Mouse (Mus musculus) frontal cortex, adult 2 months (tissue): ENCODE measurements around the gene Eif4e2. TPM values are rescaled to one million over a fixed set of nuclear protein-coding genes. Genes with fewer than 3 reads are reported as not detected.

Experiments used
- DNase-seq, 2 experiments: peaks; one replicate each; pipeline ENCODE4 v3.0.0; 2022; ENCODE audit warnings: low spot score in 1 of 2; ENCODE audit errors: extremely low spot score in 1 of 2
- polyA plus RNA-seq: library from polyadenylated mRNA; depleted of rRNA; stranded (reverse); fragments of >200 nt; gene quantifications from 2 replicates; pipeline ENCODE4 v1.2.3, GENCODE M21; 2012

Gene Eif4e2
- polyA plus RNA-seq, 1 experiment: 59.9 TPM

DNA sequence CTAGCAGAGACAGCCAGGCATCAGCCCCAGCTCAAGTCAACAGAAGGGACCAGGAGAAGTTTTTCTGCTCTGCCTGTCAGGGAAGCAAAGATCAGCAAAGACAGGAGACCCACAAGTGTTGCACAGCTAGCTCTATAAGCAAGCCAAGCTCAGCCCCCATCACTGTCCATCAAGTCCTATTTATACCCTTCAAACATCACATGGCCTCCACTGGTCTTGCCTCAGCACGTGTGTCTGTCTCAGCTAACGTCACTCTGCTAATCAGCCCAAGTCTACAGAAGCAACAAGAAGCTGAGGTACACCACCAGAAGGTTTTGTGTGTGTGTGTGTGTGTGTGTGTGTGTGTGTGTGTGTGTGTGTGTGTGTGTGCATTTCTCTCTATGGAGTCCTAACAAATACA, 12.9 kb upstream of the Eif4e2 start:
- DNase-seq: no peak

DNA sequence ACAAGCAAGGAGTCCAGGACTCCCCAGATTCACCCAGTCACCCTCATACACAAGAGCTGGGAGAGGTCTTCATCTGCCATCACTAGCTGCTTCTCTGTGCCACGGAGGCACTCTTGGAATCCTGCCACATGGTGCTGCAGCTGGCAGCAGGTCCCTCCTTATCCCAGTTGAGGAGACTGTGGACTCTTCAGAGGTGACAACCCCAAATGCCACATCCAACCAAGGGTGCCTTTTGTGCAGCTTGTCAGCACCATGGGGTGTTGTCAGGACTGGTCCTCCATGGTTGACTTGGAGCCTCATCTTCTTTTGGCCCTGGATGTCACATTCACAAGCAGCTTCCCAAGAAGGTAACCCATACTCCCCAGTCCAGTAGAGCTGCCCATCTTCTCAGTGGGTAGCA, 11.9 kb upstream of the Eif4e2 start:
- no peak for DNase-seq

DNA sequence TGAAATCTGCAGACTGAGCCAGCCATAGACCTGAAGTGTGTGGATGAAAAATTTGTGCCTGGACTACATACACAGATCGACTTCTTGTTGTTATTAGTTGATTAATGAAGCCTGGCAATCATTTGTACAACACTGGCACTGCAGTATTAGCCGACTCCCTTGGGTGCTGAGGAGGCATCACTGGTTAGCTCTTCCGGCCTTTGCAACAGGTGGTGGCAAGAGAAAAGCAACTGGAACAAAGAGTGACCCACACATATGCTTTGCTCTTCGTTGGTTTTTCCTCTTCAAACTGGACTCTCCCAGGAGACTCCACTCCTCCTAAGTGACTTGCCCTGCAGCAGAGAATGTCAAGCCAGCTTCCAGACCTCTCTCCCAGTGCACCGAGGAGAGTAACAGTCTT, 9.9 kb upstream of the Eif4e2 start:
- DNase-seq: no peak

DNA sequence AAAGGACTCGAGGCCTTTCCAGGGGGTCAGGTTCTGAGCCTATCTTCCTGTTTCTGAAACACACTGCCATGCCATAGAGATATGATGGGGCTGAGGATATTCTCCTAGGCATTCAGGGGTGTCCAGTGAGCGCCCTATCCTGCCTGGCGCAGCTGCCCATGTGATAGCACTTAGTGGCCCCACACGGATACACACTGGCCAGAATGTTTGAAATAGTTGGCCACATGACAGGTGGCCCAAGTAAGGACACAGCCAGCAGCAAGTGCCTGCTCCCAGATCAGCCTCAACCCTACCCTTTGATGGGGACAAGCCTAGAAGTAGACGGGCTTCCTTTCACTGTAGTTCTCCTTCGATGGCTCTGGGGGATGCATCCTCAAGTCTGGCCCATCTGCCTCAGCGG, 9.2 kb upstream of the Eif4e2 start, which contains the start of gene Chrng:
Chrng (plus strand) TSS at position 193 of the 400 bp plus-strand sequence.
- no peak for DNase-seq

DNA sequence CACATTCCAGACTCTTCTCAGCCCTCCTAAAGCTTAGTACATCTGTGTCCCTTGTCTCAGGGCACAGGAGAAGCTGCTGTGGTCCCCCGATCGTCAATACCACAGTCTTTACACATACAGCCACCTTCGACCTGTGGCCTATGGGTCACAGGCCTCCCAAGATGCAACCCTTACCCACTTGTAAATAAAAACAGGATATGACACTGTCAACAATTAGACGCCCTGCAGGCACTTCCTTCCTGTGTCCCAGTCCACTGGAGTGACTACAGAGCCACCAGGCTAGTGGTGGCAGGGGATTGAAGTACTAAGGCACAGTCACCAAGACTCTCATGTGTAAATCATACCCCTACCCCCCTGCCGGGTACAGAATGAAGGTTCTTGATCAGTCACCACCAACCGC, 8.7 kb upstream of the Eif4e2 start:
- no peak for DNase-seq

DNA sequence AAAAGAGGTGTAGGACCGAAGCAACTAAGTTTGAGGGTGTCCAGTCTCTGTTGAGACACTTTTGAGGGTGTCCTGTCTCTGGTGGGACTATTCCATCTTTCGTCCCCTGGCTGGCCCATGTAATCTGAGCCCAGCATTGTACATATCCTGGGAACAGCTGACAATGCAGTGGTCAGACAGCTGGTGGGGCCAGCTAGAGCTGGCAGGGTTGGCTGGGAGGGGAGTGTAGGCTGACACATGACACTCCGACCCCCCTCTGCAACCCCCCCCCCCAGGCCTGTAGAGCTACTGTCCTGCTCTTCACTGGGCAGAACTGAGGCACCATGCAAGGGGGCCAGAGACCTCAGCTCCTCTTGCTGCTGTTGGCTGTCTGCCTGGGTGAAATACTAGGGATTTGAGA, 8.2 kb upstream of the Eif4e2 start:
- DNase-seq: no peak

DNA sequence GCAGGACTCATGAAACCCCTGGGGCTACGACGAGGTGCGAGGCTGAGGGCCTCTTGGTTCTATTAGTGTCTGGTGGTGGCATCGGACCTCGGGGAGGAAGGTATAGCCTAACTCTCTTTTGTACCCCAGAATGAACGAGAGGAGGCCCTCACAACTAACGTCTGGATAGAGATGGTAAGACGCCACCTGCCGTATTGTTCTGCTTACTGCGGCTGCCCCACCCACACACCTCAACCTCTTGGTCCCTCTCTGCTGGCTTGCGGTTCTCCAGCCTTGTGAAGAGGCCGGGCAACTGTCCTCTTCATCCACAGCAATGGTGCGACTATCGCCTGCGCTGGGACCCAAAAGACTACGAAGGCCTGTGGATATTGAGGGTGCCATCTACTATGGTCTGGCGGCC, 7.4 kb upstream of the Eif4e2 start:
- no peak for DNase-seq

DNA sequence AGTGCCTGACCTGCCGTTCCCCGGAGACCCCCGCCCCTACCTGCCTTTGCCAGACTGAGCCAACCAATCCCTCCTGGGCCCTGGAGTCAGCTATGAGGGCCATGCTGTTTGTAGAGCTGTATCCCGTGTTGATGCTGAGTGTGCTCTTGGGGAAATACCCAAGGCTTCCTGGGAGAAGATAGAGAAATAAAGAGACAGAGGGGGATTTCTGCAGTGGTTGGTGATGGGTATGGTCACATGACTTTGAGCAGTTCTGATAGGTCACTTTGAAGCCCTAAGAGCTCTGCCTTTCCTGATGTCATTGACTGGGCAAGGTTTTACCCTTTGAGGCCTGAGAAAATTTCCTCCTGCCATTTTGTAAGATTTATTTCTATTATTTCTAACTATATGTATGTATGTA, 2.3 kb upstream of the Eif4e2 start:
- DNase-seq: no peak

DNA sequence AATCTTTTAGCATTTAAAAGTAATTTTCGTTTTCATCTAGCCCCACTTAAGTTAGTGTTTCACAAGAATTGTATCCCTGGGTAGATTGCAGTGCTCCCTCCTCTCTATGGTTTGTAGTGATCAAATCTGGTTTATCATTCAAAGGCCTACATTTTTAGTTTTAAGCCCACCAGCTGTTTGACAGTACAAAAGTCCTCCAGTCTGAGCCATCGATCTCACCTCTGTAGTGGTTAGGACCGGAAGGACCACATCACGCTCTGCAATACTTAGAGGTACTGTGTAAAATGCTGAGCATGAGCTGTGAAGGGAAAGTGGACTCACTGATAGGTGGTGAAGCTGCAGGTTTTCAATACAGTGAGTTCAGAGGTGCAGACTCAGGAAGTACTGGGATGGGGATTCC, 1.0 kb downstream of the Eif4e2 start:
- DNase-seq: no peak

DNA sequence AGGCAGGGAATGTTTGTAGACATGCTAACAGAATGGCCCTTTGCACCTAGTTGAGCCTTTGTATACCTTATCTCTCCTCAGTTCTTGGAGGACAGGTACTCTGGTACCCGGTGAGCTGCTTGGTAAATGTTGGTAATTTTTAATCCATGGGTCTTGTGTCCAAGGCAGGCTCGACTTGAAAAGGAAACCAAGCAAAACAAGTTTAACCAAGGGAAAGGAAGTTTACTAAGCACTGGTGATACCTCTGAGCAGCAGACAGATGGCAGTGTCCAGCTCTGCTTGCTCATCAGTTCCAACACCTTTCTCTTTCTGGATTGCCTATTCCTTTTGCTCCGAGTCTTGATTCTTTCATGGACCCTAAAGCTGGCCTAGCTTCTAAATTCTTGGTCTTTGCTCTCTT, 4.2 kb downstream of the Eif4e2 start:
- peak in 1 of 2 experiments; percentile 16 for DNase-seq

DNA sequence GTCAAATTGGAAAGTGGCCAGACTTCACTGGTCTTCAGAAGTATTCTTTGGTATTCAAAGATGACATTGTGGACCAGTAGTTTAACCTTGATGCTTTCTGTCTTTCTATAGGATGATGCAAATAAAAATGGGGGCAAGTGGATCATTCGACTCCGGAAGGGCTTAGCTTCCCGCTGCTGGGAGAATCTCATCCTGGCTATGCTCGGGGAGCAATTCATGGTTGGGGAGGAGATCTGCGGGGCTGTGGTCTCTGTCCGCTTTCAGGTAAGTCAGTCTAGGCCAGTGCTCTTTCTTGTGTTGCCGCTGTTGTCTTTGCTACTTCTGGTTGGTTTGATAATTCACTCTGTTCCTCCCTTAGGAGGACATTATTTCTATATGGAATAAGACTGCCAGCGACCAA, 12.0 kb downstream of the Eif4e2 start:
- no peak for DNase-seq

DNA sequence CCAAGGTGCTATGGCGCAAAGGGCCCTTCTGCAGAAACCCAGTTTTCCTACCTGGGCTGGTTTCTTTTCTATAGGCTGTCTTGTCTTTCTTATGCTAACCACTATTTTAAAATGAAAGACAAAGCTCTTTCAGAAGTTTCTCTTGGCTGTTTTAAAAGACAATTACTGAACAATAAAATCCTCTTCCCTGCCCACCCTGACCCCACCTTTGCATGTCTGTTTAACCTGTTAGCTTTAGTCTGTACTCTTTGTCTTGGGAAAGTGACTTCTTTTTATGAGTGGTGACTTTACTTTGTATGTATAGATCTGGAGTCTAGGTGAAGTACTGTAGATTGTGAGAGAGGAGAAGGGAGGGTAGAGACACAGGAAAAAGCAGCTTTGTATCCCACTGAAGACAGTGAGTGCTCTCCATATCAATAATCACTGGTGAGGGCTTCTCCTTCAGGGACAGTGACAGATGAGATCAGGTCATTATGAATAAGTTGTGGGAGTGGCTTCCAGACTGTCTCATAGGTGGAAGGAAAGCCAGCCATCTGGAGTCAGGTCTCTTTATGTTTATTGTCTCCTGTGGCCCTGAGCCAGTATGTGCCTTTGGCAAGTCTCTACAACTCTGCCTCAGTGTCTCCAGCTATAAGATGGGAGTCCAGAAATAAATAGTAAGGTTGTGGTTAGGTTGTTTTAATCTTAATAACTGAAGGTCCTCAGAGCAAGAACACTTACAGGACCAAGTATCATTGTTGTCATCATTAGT, 12.9 kb downstream of the Eif4e2 start:
- no peak for DNase-seq

DNA sequence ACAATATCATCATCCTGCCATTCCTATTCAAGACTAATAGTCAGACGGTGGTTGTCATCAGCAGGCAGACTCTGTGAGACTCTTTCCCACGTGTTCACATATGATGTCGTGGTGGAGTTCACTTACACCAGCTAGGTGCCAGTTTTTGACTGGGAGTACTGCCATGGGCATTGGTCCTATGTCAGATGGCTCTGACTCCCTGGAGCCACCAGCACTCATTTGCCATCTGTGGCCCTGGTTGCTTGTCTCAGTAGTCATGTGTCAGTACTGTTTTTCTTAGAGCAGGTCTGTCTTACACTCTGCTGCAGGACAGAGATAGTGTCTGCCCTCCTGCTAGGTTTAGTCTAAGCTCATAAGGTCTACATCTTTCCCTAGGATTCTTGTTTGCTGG, 13.4 kb downstream of the Eif4e2 start:
- no peak for DNase-seq

DNA sequence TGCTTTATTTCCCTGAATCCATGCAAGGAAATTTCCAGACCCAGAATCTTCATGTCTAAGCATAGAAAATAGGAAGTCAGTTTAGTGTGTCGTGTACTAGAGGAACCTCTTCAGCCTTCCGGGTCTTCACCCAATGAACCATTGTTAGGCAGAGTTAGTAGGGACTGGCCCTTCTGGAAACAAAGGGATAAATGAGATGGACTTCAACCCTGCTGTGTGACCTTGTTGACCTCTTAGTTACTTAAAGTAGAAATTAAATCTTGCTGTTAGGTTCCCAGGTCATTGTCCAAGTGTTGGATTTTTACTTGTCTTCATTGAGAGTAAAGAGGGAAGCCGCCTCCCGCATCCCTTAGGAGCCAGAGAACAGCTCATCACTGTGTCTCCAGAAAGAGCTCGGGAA, 16.9 kb downstream of the Eif4e2 start:
- DNase-seq: no peak

DNA sequence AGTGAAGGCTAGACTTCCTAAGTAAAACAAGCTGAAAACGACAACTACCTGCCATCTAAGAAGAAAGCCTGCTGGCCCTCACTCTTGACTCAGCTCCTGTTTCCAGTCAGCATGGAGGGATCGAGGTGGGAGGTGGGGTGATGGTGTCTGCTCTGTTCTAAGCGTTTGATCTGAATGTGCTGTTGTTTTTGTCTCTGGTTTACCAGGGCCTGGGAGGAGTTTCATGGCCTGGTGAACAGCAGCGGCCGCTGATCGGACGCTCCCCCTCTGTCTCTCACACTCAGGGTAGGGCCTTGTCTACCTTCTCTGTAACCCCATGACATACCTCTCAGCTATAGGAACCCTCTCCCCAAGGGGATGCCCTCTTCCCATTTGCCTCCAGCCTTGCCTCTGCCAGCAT, 18.5 kb downstream of the Eif4e2 start:
- no peak for DNase-seq

DNA sequence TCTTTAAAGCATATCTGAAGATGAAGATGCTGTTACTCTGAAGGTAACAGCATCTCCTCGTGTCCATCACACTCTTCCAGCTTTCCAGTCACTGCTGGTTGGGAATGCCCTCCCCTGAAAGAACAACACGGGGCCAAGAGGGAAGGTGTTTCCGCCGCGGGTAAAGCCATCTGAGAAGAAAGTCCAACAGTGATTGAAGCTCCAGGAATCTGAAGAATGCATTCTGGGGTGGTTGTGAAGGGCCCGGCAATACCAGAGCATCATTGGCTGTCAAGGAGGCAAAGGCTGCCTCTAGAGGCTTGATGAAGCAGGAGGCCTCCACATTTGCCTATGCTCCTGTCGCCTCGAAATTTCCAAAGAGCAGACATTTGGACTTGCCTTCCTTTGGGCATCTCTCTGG, 25.3 kb downstream of the Eif4e2 start:
- no peak for DNase-seq

DNA sequence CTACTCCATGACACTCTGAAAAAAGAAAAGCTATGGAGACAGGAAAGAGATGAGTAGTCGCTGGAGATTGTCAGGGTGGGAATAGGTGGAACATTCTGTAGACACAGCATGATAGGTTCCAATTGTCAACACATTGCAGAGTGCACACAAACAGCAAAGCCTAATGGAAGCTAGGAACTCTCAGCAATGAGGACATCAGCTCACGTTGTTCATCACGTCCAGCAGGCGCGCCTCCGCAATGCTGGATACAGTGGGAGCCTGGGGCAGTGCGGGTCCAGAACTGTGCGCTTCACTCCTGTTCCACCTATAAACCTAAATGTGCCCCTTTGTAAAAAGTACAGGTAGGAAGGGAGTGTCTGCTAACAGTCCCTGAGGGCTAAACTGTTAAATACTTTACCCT, 29.3 kb downstream of the Eif4e2 start:
- DNase-seq: no peak

DNA sequence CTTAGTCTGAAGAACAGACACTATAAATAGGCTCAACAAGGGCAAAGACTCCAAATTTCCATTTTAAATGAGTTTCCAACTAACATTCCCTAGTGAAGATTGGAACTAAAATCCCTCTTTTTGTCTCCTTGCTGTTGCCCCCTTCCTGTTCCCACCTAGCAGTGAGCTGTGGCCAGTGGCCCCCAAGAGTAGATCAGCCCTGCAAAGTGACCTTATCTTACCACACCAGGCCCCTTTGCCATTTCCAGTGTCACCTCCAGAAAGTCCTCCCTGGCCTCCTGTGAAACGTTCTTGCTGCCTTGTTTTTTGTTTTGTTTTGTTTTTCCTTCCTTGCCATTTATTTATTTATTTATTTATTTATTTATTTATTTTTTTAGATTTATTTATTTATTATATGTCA, 31.7 kb downstream of the Eif4e2 start:
- no peak for DNase-seq

DNA sequence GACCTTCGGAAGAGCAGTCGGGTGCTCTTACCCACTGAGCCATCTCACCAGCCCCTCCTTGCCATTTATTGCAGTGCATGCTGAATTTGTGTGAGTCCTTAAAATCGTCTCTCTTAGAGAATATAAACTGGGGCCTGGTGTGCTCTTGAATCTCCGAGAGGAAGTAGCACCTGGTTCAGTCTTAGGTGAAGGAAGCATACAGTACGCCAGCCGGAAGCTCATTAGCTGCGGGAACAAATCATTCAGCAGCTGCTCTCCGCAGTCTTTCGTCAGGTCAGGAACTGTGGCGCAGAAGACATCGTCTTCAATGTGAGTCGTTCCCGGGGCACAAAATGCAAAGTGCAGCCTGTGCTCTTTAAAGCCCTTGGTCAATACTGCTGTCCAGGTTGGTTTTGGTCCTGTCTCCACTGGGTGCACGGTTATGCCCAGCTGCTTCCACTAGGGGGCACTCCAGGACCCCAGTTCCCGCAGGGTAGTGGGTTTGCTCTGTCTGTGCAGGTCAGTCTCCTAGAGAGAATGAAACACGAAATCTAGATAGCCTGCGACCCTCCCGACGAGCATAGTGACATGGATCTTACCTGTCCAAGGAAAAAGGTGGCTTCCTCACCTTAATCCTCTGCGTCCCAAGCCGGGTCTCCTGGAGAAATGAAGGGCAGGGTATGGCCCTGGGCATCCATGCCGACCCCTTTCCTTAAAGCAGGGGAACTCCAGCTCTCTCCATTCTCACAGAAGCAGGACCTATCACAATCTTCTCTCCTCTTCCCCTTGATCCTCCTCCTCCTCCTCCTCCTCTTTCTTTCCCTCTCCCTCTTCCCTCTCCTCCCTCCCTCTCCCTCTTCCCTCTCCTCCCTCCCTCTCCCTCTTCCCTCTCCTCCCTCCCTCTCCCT, 32.5 kb downstream of the Eif4e2 start:
- peak; percentile 33 to 90 for DNase-seq

DNA sequence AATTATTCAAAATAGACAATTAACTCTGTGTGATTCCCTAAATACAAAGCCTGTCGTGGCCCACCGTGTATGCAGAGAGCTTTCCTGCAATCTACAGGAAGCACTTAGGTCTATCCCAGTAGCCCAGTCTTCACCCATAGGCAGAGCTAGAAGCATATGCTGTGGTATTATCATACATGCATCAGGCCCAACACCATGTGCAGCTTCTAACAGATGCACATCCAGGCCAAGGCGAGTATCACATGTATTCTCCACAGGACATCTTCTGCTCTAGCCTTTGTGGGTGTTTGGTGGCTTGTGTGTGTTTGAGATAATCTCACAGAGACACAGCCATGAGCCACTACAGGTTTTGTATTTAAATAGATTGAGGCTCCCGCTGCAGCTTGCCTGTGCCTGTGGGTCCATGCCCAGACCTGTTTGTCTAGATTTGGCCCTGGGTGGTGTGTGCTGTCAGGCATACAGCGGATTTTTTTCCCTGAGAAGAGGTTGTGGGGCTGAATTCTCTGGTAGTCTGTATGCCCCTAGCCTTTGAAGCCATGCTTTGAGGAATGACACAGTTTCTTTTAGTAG, 38.4 kb downstream of the Eif4e2 start:
- DNase-seq: no peak

DNA sequence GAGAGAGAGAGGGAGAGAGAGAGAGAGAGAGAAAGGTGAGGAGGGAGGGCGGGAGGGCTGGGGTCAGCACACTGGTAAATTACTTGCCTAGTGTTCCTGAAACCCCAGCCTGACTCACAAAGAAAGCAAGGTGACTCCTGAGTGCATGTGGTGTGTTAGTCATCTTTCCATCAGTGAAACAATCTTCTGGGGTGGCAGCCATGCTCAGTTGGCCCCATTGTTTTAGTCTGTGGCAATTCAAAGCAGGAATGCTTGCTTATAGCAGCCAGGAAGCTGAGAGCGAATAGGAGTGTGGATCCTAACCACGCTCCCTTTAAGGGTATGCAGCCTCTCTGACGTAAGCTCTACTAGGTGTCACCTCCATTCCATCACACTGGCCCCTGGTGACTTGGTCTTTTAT, 41.5 kb downstream of the Eif4e2 start:
- DNase-seq: no peak

DNA sequence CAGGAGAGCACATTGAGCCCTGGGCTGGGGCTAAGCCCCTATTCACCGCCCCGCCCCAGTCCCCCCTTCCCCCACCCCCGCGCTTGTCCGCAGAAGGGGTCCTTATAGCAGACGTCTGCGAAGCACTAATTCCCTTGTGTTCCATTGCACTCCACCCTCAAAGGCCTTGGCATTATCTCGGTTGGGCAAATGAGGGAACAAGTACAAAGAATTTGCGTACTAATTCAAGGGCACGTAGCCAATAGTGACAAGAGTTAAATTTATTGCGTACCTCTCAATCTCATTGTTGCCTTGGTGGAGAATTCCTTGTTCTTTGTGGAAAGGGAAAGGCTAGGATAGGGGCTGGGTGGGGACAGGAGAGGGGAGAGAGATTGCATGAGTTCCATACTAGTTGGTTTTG, 44.0 kb downstream of the Eif4e2 start:
- DNase-seq: no peak
